Mouse (Mus musculus): ENCODE results near the gene Mmp28.

Gene Mmp28

DNA sequence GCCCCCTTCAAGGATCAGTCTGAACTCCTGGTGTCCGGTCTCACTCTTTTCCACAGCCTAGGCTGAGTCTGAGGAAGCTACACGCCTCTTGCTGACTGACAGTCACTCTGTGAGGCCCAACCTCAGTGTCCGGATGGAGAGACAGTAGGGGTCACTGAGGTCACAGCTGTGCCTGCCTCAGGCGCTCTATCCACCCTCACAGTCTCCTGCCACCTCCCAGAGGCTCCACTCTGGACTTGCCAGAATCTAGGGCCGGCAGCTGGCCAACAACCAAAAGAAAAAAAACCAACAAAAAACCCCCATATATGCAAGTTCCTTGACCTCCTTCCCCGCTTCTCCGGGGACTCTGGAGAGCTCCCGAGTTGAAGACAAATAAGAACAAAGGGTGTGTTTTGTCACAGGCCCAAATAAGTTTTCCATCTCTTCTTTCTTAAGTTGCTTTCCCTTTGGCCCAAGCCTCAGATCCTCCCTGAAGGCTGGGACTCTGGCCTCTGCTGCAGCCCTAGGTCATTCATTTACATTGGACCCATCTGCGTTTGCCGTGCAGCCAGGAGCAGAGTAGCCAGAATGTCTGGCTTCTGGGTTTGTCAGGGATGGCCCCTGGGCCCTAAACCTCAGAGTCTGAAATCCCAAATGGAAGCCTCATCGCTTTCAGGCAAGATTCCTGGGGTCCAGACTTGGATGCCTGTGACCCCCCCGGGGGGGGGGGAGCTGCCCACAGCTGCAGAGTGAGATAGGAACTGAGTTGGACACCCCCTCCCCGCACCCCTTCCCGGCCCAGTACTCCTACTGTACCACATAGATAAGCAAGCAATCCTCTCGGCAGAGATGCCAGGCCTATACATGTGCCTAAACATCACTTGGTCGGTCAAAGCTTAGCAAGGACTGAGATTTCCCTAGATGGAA lies 14.6 kb downstream of the Mmp28 start:
- no peak for DNase-seq (ENCODE audit: low read depth, low spot score)

- DNase-seq (ENCODE audit: low read depth, low spot score): no peak
Observed at GRCm38 (mm10) chr11:83447612-83448011, 15.3 kb downstream of the Mmp28 start.

DNA sequence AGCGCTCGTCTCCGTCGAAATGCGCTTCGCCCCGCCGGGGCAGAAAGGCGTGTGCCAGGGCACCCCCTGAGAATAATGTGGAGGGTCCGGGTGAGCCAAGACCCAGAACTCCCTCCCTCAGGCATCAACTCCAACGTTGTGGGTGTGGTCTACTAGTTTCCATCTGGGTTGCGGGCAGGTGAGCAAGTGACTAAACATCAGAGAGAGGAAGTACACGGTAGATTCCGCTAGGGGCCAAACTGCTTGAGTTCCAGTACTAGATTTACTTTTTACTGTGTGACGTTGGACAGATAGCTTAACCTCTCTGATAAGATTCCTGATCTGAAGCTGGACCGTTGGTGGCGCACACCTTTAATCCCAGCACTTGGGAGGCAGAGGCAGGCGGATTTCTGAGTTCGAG lies 17.9 kb downstream of the Mmp28 start:
- no peak for DNase-seq (ENCODE audit: low read depth, low spot score)

- DNase-seq (ENCODE audit: low read depth, low spot score): no peak
Observed at GRCm38 (mm10) chr11:83443824-83444223, 19.0 kb downstream of the Mmp28 start.

- no peak for DNase-seq (ENCODE audit: low read depth, low spot score)
Observed at GRCm38 (mm10) chr11:83442596-83443267, 20.1 kb downstream of the Mmp28 start.

DNA sequence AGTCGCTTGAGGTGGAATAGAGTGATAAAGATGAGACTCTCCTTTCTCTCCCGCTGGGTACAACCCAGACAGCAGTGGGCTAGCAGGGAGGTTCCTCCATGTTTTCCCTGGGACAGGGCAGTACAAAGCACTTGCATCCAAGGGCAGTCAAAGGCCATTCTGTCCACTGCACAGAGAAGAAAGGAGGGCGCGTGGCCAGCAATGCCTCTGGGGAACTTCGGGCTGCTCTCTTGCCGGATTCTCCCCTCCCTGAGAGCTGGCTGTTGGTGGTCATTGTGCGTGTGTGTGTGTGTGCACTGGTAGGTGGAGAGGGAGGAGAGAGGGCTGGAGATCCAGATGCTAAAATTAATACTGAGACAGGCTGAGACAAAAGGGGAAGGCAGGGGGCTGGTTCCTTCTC lies 21.6 kb downstream of the Mmp28 start:
- DNase-seq (ENCODE audit: low read depth, low spot score): no peak

DNA sequence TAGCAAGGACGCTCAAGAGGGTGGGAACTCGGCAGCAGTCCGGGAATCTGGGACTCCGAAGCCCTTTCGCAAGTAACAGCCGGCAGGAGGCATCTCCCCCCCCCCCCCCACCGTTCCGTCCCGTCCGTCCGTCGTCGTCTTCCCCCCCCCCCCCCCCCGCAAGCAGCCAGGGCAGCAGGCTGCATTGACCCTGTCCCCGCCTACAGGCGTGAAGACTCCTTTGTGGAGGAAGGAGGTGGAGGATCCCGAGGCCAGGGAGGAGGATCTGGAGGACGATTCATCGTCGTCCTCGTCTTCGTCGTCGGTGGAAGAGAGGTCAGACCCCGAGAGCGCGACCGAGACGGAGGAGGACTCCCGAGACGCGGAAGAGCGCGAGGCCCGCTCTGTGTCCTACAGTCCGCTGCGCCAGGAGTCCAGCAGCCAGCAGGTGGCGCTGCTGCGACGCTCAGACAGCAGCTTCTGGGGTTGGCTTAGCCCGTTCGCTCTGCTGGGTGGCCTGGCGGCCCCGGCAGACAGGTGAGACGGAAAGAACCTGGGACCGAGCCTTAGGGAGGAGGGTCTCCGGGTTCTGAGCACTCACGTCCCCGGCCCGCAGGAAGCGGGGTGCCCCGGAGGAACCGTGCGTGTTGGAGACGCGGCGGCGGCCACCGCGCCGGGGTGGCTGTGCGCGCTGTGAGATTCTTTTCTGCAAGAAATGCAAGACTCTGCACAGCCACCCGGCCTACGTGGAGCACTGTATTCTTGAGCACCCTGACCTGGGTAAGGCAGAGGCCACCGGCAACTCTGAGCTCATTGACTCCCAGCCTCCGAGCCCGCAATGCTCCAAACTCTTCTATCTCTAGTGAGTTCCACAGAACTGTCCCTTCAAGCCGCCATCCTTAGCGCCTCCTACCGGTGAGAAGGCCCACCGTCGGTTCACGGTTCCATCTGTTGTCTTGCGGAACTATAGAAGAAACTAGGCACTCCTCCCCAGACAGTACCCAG lies 22.5 kb downstream of the Mmp28 start:
- peak; percentile 69 for DNase-seq (ENCODE audit: low read depth, low spot score)

- no peak for DNase-seq (ENCODE audit: low read depth, low spot score)
Observed at GRCm38 (mm10) chr11:83439426-83440060, 23.3 kb downstream of the Mmp28 start.

DNA sequence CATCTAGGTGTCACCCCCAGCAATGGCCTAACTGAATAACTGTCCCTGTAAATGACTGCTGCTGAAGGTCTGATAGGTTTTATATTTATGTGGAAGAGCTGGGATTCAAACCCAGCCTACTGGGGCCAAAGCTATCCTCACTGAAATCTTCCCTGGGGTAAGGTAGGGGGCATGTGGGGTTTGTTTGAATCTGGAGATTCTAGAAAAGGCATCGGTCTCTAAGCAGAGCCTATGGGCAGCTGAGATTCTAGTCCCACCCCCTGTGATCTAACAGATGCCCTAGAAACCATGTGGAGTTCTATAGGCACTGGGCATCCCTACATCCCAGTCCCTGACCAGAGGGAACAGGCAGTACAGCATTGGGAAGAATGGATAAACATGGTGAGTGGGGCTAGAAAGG lies 25.5 kb downstream of the Mmp28 start, which contains the start of gene 1700020L24Rik:
1700020L24Rik (plus strand) TSS at position 301 of the 400 bp plus-strand sequence.
- DNase-seq (ENCODE audit: low read depth, low spot score): no peak

GRCm38 (mm10) chr11:83432533-83432932 lies 30.3 kb downstream of the Mmp28 start:
- no peak for DNase-seq (ENCODE audit: low read depth, low spot score)

DNA sequence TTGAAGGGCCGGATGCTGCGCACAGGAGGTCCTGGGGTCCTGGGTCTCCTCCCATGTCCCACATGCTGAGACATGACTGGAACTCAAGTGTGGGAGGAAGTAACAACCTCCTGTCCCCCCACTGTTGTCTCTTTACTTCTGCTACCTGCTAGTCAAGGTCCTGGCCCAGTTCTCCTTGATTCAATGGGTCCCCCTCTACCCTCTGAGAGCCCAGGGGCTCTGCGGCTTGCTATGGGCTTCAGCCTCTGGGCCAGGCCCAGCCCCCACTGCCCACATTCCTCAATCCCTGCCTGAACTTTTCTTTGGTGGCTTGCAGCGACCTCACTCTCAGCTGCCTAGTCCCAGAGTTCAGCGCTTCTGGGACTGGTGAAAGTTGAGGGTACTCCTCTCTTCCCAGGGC lies 33.5 kb downstream of the Mmp28 start, which contains the start of gene Gas2l2:
Gas2l2 (minus strand) TSS at position 101 of the 400 bp plus-strand sequence.
- DNase-seq (ENCODE audit: low read depth, low spot score): no peak

DNA sequence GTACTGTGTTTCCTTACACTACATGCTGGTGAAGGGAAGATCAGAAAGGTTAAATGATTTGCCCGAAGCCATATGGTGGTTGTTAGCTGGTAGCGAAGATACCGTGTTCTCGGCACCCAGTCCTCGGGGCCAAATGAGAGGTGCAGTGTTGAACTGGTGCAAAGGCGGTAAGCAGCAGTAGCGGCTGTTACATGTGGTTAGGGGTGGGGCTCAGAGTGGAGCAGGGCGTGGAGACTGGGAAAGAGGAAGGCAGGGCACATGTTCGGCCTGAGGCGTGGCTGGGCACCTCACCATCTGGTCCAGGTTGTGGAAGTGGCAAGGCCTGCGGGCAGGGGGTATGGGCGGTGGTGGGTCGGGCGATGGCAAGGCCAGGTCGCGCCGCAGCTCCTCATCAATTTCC lies 35.9 kb downstream of the Mmp28 start:
- DNase-seq (ENCODE audit: low read depth, low spot score): no peak

- DNase-seq (ENCODE audit: low read depth, low spot score): no peak
Observed at GRCm38 (mm10) chr11:83424681-83425080, 38.2 kb downstream of the Mmp28 start.

GRCm38 (mm10) chr11:83421305-83421704 lies 41.6 kb downstream of the Mmp28 start:
- DNase-seq (ENCODE audit: low read depth, low spot score): no peak

- no peak for DNase-seq (ENCODE audit: low read depth, low spot score)
Observed at GRCm38 (mm10) chr11:83420338-83420737, 42.5 kb downstream of the Mmp28 start.

- peak; percentile 65 for DNase-seq (ENCODE audit: low read depth, low spot score)
Observed at GRCm38 (mm10) chr11:83418566-83418965, 44.3 kb downstream of the Mmp28 start.

DNA sequence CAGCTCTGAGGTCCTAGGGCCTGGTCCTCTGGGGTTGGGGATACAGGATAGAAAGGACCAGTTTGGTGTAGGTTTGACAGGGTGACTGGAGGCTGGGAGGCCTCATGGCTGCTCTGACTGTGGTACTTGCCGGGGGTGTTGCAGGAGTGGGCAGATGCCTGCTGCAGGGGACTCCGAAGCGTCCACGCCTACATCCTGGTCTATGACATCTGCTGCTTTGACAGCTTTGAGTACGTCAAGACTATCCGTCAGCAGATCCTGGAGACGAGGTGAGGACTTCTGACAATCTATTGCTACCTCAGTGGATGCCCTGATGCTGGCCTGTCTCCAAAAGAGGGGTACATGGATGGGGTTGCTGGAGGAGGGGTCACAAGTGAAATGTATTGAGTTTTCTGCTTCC lies 45.2 kb downstream of the Mmp28 start:
- peak; percentile 54 for DNase-seq (ENCODE audit: low read depth, low spot score)

DNA sequence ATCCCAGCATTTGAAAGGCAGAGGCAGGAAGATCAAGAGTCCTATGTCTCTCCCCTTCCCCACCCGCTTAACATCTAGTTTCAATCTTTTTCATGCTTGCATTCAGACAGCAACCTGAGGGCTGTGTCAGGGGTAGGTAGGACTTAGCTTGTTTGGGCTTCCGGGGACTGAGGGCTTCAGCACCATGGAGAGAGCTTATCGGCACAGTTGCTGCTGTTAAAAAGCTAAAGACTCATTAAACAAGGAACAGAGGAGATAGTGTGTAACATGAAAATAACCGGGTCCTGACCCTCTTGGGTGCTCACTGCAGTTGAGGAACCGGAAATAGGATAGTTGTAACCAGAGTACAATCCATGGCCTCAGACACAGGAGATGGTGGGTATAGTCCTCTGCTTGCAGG lies 45.8 kb downstream of the Mmp28 start:
- no peak for DNase-seq (ENCODE audit: low read depth, low spot score)

DNA sequence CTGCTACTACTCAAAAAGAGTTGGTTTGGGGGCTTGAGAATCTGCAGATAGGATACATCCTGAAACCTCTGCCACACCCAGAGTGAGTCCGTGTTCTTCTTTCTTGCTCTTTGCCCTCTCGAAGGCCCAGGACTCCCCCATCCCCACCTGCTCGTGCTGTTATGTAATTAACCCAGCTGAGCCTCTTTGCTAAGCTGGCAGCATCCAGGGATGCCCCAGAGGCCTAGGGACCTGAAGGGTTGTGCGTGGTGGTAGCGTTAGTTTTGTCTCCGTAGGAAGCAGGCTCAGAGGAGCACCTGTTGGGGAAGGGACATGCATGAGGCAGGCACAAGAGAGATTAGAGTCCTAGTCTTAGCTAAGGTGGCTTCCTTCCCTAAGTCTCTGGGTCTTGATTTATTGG lies 52.4 kb downstream of the Mmp28 start:
- DNase-seq (ENCODE audit: low read depth, low spot score): no peak

GRCm38 (mm10) chr11:83409792-83410291 lies 53.0 kb downstream of the Mmp28 start:
- DNase-seq (ENCODE audit: low read depth, low spot score): no peak

All from telencephalon, adult 2 months (tissue).